Mouse (Mus musculus) olfactory bulb, adult 2 months (tissue): ENCODE measurements around the gene Hbp1. TPM values are rescaled to one million over a fixed set of nuclear protein-coding genes. Genes with fewer than 3 reads are reported as not detected.

Experiments used
- H3K27ac ChIP-seq: fragments of 200-500 bp; 2 replicates; pipeline ENCODE4 v1.5.1; 2012; ENCODE audit warnings: low read depth, low read length; ENCODE audit not compliant: insufficient read depth
- H3K4me1 ChIP-seq: fragments of 200-500 bp; 2 replicates; pipeline ENCODE4 v1.6.1; 2012; ENCODE audit warnings: low read length; ENCODE audit not compliant: control insufficient read depth, insufficient read depth
- H3K4me3 ChIP-seq: fragments of 200-500 bp; 2 replicates; pipeline ENCODE4 v1.5.1; 2012; ENCODE audit warnings: mild to moderate bottlenecking, low read depth, low read length, moderate library complexity; ENCODE audit not compliant: insufficient read depth
- CTCF ChIP-seq: fragments of 200-500 bp; IDR thresholded peaks from 2 replicates; pipeline ENCODE4 v1.5.1; 2012; ENCODE audit warnings: low read depth, mild to moderate bottlenecking, low read length, moderate library complexity; ENCODE audit not compliant: insufficient read depth
- POLR2A ChIP-seq: fragments of 200-500 bp; IDR thresholded peaks from 2 replicates; pipeline ENCODE4 v1.6.1; 2012; ENCODE audit warnings: mild to moderate bottlenecking, low read depth, low read length, moderate library complexity; ENCODE audit not compliant: insufficient read depth
- WGBS: fragments of 180-500 bp; shearing (Covaris S2); methylation state at CpG from one replicate; pipeline ENCODE4 v1.1.7; 2018; 5-methylcytosine and 5-hydroxymethylcytosine counted together
- polyA plus RNA-seq: library from polyadenylated mRNA; stranded (reverse); fragments of >200 nt; gene quantifications from 2 replicates; pipeline ENCODE4 v1.2.4, GENCODE M21; 2012; ENCODE audit warnings: low replicate concordance; ENCODE audit not compliant: missing spikeins, insufficient read depth, insufficient read length

The Hbp1 gene
- not detected in 2 replicates for polyA plus RNA-seq

DNA sequence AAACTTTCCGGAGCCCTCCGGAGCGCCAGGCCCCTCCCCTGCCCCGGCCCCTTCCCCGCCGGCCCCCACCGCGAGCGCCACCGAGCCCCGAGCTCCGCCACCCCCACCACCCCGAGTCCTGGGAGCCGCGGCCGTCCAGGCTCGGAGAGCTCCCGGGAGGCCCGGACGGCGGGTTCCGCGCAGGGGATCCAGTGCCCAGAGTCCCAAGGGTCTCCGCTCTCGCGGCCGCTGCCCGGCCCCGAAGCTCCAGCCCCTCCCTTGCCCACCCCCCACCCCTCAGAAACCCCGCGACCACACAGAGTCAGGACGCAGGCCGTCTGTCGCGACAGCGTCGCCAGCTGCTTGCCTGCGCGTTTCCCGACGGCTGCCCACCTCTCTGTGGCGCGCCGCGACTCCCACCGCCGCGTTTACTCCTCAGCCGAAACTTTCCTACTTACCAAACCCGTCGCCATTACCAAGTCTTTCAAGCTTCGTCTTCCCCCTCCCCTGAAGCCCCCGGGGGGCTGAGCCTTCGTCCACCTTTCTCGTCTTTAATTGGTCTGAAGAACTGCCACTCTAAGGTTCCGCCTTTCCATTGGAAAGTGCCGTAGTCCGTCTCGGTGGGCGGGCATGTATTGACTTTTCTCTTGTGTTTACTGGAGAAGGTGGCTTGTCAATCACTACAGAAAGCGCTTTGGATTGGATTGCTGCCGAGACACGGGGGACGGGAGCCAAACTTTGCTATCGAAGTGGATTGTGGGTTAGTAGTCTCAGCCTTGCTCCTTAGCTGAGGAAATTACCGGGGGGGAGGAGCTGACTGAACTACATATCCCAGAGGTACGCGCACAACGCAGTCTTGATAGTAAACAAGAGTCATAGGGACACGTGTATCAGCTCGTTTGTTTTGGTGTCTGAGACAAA is at the start of gene Hbp1:
Hbp1 (minus strand) TSS at position 777 of the 900 bp plus-strand sequence.
- TF ChIP-seq POLR2A (peak; percentile 45; the same call in 1 of the 2 replicates), CTCF (no peak)
- Histone ChIP-seq H3K4me3 (peak within 1 kb of the TSS; percentile 61), H3K4me1 (0 out of 2 replicates have a peak, but pooled peaks cover 2% of the 10 kb centered on the region), H3K27ac (peak within 1 kb of the TSS; percentile 94)
- WGBS, result under 1% methylated on average over 64 of the region's 71 CpGs

GRCm38 (mm10) chr12:31998706-31999105 is 48.4 kb upstream of the Hbp1 start:
- H3K4me1 ChIP-seq, result peaks cover 2% of the 10 kb centered on the region; the same call in 1 of the 2 replicates
- no peak overlapping the region for H3K4me3 ChIP-seq
- 77% methylated on average over 5 of the region's 5 CpGs for WGBS
- no peak overlapping the region for H3K27ac ChIP-seq
- TF ChIP-seq POLR2A, result no peak
- no peak for TF ChIP-seq CTCF

GRCm38 (mm10) chr12:31997328-31997878 is 47.1 kb upstream of the Hbp1 start:
- TF ChIP-seq POLR2A, result no peak
- no peak for TF ChIP-seq CTCF
- WGBS, result 83% methylated on average over 3 of the region's 3 CpGs
- Histone ChIP-seq H3K4me3 (no peak overlapping the region), H3K4me1 (peaks cover 2% of the 10 kb centered on the region; the same call in 1 of the 2 replicates), H3K27ac (no peak overlapping the region)

- 85% methylated on average over 5 of the region's 5 CpGs for WGBS
- H3K4me1 ChIP-seq, result peaks cover 2% of the 10 kb centered on the region; the same call in 1 of the 2 replicates
Observed at GRCm38 (mm10) chr12:31996877-31997276, 46.5 kb upstream of the Hbp1 start.

GRCm38 (mm10) chr12:31990575-31990974 is 40.2 kb upstream of the Hbp1 start:
- Histone ChIP-seq H3K27ac (no peak overlapping the region), H3K4me1 (no peaks in the 10 kb centered on the region), H3K4me3 (no peak overlapping the region)
- 97% methylated on average over 4 of the region's 4 CpGs for WGBS
- TF ChIP-seq CTCF, result no peak
- TF ChIP-seq POLR2A, result no peak

More at GRCm38 (mm10) chr12:31996877-31997276, 46.5 kb upstream of the Hbp1 start:
- Histone ChIP-seq H3K27ac (no peak overlapping the region), H3K4me3 (no peak overlapping the region)
- no peak for TF ChIP-seq CTCF
- TF ChIP-seq POLR2A, result no peak

- H3K4me3 ChIP-seq, result no peak overlapping the region
- TF ChIP-seq POLR2A (no peak), CTCF (no peak)
- H3K4me1 ChIP-seq, result peaks cover under 1% of the 10 kb centered on the region; the same call in 1 of the 2 replicates
- no peak overlapping the region for H3K27ac ChIP-seq
Observed at GRCm38 (mm10) chr12:31989726-31990125, 39.4 kb upstream of the Hbp1 start.

GRCm38 (mm10) chr12:31986463-31986862 is 36.1 kb upstream of the Hbp1 start:
- WGBS, result 98% methylated on average over 2 of the region's 2 CpGs
- Histone ChIP-seq H3K27ac (no peak overlapping the region), H3K4me3 (no peak overlapping the region), H3K4me1 (peaks cover 5% of the 10 kb centered on the region; the same call in 1 of the 2 replicates)
- TF ChIP-seq CTCF, result no peak

- peaks cover 5% of the 10 kb centered on the region; the same call in 1 of the 2 replicates for H3K4me1 ChIP-seq
- WGBS, result 83% methylated on average over 6 of the region's 6 CpGs
- no peak for TF ChIP-seq POLR2A
- no peak for TF ChIP-seq CTCF
- no peak overlapping the region for H3K4me3 ChIP-seq
- no peak overlapping the region for H3K27ac ChIP-seq
Observed at GRCm38 (mm10) chr12:31985738-31986137, 35.4 kb upstream of the Hbp1 start.

DNA sequence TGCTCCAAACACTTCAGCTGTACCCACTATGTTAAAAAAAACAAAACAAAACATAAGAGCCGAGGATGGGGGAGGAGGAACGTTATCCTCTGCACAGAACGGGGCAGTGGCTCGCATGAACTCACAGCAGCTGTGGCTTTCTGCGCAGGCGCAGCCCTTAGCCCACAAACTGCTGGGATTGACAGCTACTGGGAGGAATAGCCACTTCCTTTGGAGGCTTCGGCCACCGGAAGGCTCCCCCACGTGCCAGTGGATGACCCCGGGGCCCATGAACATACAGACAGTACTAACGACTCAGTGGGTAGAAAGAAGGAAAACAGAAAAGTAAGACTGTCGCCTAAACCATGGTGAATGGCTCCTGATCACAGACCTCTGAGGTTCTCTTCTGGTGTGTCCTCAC is 34.3 kb upstream of the Hbp1 start:
- Histone ChIP-seq H3K4me3 (no peak overlapping the region), H3K4me1 (peaks cover 5% of the 10 kb centered on the region; the same call in 1 of the 2 replicates), H3K27ac (no peak overlapping the region)
- no peak for TF ChIP-seq POLR2A
- no peak for TF ChIP-seq CTCF
- WGBS, result 72% methylated on average over 12 of the region's 12 CpGs
